Mouse (Mus musculus): ENCODE measurements around the gene Anks6. TPM values are rescaled to one million over a fixed set of nuclear protein-coding genes. Genes with fewer than 3 reads are reported as not detected.

The Anks6 gene
- polyA plus RNA-seq (2012; rRNA removed): 0.13 and 0.23 TPM in 2 replicates
- polyA plus RNA-seq (2014; fragmentation: Nextera tagmentation; extraction: Ambion mirVana): 0.05 and 0.19 TPM in 2 replicates

GRCm38 (mm10) chr4:47056791-47057509, at the start of gene Anks6:
Gene Anks6 (minus strand): TSS chr4:47057427.
- Histone ChIP-seq H3K4me1 (replicated peaks; ENCODE audit: control insufficient read depth in 2 of 2, insufficient read depth in 2 of 2, low read length in 1 of 2) (no peaks in the 10 kb centered on the region), H3K27ac (no peak within 1 kb of the TSS), H3K9ac (replicated peaks) (no peak within 1 kb of the TSS), H3K9me3 (ENCODE audit: control insufficient read depth, low read length) (no peaks in the 10 kb centered on the region), H3K27me3 (ENCODE audit: control insufficient read depth, insufficient read depth, low read length) (peaks cover 29% of the 10 kb centered on the region), H3K4me2 (ENCODE audit: low read depth) (peak within 1 kb of the TSS; percentile 40), H3K36me3 (replicated peaks; ENCODE audit: control insufficient read depth, insufficient read depth, low read depth) (no peaks in the 10 kb centered on the region), H3K4me3 (ENCODE audit: insufficient read depth in 1 of 2, low read depth in 2 of 2, low read length in 2 of 2) (peak within 1 kb of the TSS; percentile 46 to 53)
- under 1% methylated on average over 81 of the region's 86 CpGs for WGBS (ENCODE audit: insufficient replicate concordance)
- ATAC-seq (ENCODE audit: insufficient read depth) (peak; percentile 43; the same call in 1 of the 2 replicates), DNase-seq (ENCODE audit: low read depth in 3 of 3, low spot score in 3 of 3) (no peak)
- TF ChIP-seq EP300 (IDR thresholded peaks at IDR 0.05; ENCODE audit: low read depth): no peak
- no peak for TF ChIP-seq CTCF (IDR thresholded peaks at IDR 0.05; ENCODE audit: low read depth)

- DNase-seq (ENCODE audit: low read depth in 3 of 3, low spot score in 3 of 3): no peak
- Histone ChIP-seq H3K4me2 (ENCODE audit: low read depth) (no peak overlapping the region), H3K9ac (replicated peaks) (no peak overlapping the region), H3K27me3 (ENCODE audit: control insufficient read depth, insufficient read depth, low read length) (no peaks in the 10 kb centered on the region), H3K4me1 (replicated peaks; ENCODE audit: control insufficient read depth in 2 of 2, insufficient read depth in 2 of 2, low read length in 1 of 2) (no peaks in the 10 kb centered on the region), H3K27ac (no peak overlapping the region), H3K36me3 (replicated peaks; ENCODE audit: control insufficient read depth, insufficient read depth, low read depth) (no peaks in the 10 kb centered on the region), H3K9me3 (ENCODE audit: control insufficient read depth, low read length) (no peaks in the 10 kb centered on the region), H3K4me3 (ENCODE audit: insufficient read depth in 1 of 2, low read depth in 2 of 2, low read length in 2 of 2) (no peak overlapping the region)
- ATAC-seq (ENCODE audit: insufficient read depth): no peak
- 71% methylated on average over 10 of the region's 10 CpGs for WGBS (ENCODE audit: insufficient replicate concordance)
- TF ChIP-seq CTCF (IDR thresholded peaks at IDR 0.05; ENCODE audit: low read depth) (no peak), EP300 (IDR thresholded peaks at IDR 0.05; ENCODE audit: low read depth) (no peak)
Measured at GRCm38 (mm10) chr4:47103561-47103960, 46.3 kb upstream of the Anks6 start.

GRCm38 (mm10) chr4:47093647-47094046, 36.4 kb upstream of the Anks6 start:
- H3K4me2 ChIP-seq (ENCODE audit: low read depth): no peak overlapping the region
- H3K27me3 ChIP-seq (ENCODE audit: control insufficient read depth, insufficient read depth, low read length): peaks cover 33% of the 10 kb centered on the region
- 56% methylated on average over 6 of the region's 6 CpGs for WGBS (ENCODE audit: insufficient replicate concordance)

DNA sequence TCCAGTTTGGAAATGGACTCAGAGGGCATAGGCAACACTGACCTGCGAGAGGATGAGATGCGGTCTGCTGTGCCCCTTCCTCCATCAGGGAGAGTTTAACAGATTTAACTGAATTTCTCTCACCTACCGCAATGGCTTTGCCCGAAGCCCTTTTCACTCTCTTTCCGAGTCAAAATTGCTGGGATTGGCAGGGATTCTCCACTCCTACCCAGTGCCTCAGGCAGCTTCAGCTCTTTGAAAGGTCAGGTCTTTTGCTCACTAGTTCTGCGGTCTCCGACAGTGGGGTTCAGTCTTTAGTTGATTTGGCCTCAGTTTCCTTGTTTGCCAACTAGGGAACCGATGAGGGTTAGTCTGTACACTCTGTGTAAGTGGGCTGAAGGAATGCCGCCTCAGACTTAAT, 35.9 kb upstream of the Anks6 start:
- H3K27ac ChIP-seq: no peak overlapping the region
- H3K36me3 ChIP-seq (replicated peaks; ENCODE audit: control insufficient read depth, insufficient read depth, low read depth): no peaks in the 10 kb centered on the region
- H3K4me2 ChIP-seq (ENCODE audit: low read depth): no peak overlapping the region
- H3K4me1 ChIP-seq (replicated peaks; ENCODE audit: control insufficient read depth in 2 of 2, insufficient read depth in 2 of 2, low read length in 1 of 2): no peaks in the 10 kb centered on the region
- DNase-seq (ENCODE audit: low read depth in 3 of 3, low spot score in 3 of 3) (no peak), ATAC-seq (ENCODE audit: insufficient read depth) (no peak)
- WGBS (ENCODE audit: insufficient replicate concordance): 32% methylated on average over 9 of the region's 9 CpGs
- H3K9ac ChIP-seq (replicated peaks): no peak overlapping the region
- peaks cover 33% of the 10 kb centered on the region for H3K27me3 ChIP-seq (ENCODE audit: control insufficient read depth, insufficient read depth, low read length)
- TF ChIP-seq CTCF (IDR thresholded peaks at IDR 0.05; ENCODE audit: low read depth) (no peak), EP300 (IDR thresholded peaks at IDR 0.05; ENCODE audit: low read depth) (no peak)
- H3K4me3 ChIP-seq (ENCODE audit: insufficient read depth in 1 of 2, low read depth in 2 of 2, low read length in 2 of 2): no peak overlapping the region
- no peaks in the 10 kb centered on the region for H3K9me3 ChIP-seq (ENCODE audit: control insufficient read depth, low read length)

More at GRCm38 (mm10) chr4:47093647-47094046, 36.4 kb upstream of the Anks6 start:
- TF ChIP-seq CTCF (IDR thresholded peaks at IDR 0.05; ENCODE audit: low read depth) (no peak), EP300 (IDR thresholded peaks at IDR 0.05; ENCODE audit: low read depth) (no peak)
- H3K9me3 ChIP-seq (ENCODE audit: control insufficient read depth, low read length): no peaks in the 10 kb centered on the region
- H3K4me1 ChIP-seq (replicated peaks; ENCODE audit: control insufficient read depth in 2 of 2, insufficient read depth in 2 of 2, low read length in 1 of 2): no peaks in the 10 kb centered on the region
- H3K4me3 ChIP-seq (ENCODE audit: insufficient read depth in 1 of 2, low read depth in 2 of 2, low read length in 2 of 2): no peak overlapping the region
- H3K27ac ChIP-seq: no peak overlapping the region
- DNase-seq (ENCODE audit: low read depth in 3 of 3, low spot score in 3 of 3): no peak
- H3K36me3 ChIP-seq (replicated peaks; ENCODE audit: control insufficient read depth, insufficient read depth, low read depth): no peaks in the 10 kb centered on the region
- no peak for ATAC-seq (ENCODE audit: insufficient read depth)
- no peak overlapping the region for H3K9ac ChIP-seq (replicated peaks)

GRCm38 (mm10) chr4:47092387-47093021, 35.3 kb upstream of the Anks6 start:
- DNase-seq (ENCODE audit: low read depth in 3 of 3, low spot score in 3 of 3) (no peak), ATAC-seq (ENCODE audit: insufficient read depth) (no peak)
- no peak overlapping the region for H3K9ac ChIP-seq (replicated peaks)
- TF ChIP-seq CTCF (IDR thresholded peaks at IDR 0.05; ENCODE audit: low read depth) (no peak), EP300 (IDR thresholded peaks at IDR 0.05; ENCODE audit: low read depth) (no peak)
- H3K4me2 ChIP-seq (ENCODE audit: low read depth): peak overlapping the region; percentile 61
- no peaks in the 10 kb centered on the region for H3K9me3 ChIP-seq (ENCODE audit: control insufficient read depth, low read length)
- H3K4me3 ChIP-seq (ENCODE audit: insufficient read depth in 1 of 2, low read depth in 2 of 2, low read length in 2 of 2): peak overlapping the region; percentile 20 to 35; a peak in 2 of 4 replicates
- H3K27me3 ChIP-seq (ENCODE audit: control insufficient read depth, insufficient read depth, low read length): peaks cover 33% of the 10 kb centered on the region
- H3K4me1 ChIP-seq (replicated peaks; ENCODE audit: control insufficient read depth in 2 of 2, insufficient read depth in 2 of 2, low read length in 1 of 2): no peaks in the 10 kb centered on the region
- H3K36me3 ChIP-seq (replicated peaks; ENCODE audit: control insufficient read depth, insufficient read depth, low read depth): no peaks in the 10 kb centered on the region
- WGBS (ENCODE audit: insufficient replicate concordance): 2% methylated on average over 21 of the region's 21 CpGs
- H3K27ac ChIP-seq: no peak overlapping the region
